Mouse (Mus musculus) limb, embryonic 15.5 days (tissue): Measurements from ENCODE around the gene Mvb12b. TPM values are rescaled to one million over a fixed set of nuclear protein-coding genes. Genes with fewer than 3 reads are reported as not detected.

ENCODE experiments used
- ATAC-seq: fragments of 200-750 bp; cut with Nextera tagmentation; 2 replicates; pipeline ENCODE4 v1.8.0; 2017; ENCODE audit warnings: low read depth, moderate TSS enrichment; ENCODE audit not compliant: insufficient number of reproducible peaks, low FRiP score, low TSS enrichment
- H3K27ac ChIP-seq: fragments of 300-500 bp; sonication (generic); 2 replicates; pipeline ENCODE4 v1.5.1; 2015; ENCODE audit warnings: moderate library complexity, mild to moderate bottlenecking, inconsistent platforms
- H3K27me3 ChIP-seq: fragments of 300-500 bp; sonication (generic); 2 replicates; pipeline ENCODE4 v1.6.1; 2015; ENCODE audit warnings: inconsistent platforms
- H3K36me3 ChIP-seq: fragments of 300-500 bp; sonication (generic); 2 replicates; pipeline ENCODE4 v1.6.1; 2015; ENCODE audit warnings: inconsistent platforms
- H3K4me1 ChIP-seq: fragments of 300-500 bp; sonication (generic); 2 replicates; pipeline ENCODE4 v1.6.1; 2015; ENCODE audit warnings: inconsistent platforms
- H3K4me2 ChIP-seq: fragments of 300-500 bp; sonication (generic); 2 replicates; pipeline ENCODE4 v1.6.1; 2015; ENCODE audit warnings: mild to moderate bottlenecking, inconsistent platforms
- H3K4me3 ChIP-seq: fragments of 300-500 bp; sonication (generic); 2 replicates; pipeline ENCODE4 v1.5.1; 2015; ENCODE audit warnings: mild to moderate bottlenecking, inconsistent platforms
- H3K9ac ChIP-seq: fragments of 300-500 bp; sonication (generic); 2 replicates; pipeline ENCODE4 v1.6.1; 2015; ENCODE audit warnings: inconsistent platforms
- H3K9me3 ChIP-seq: fragments of 300-500 bp; sonication (generic); 2 replicates; pipeline ENCODE4 v1.6.1; 2016; ENCODE audit warnings: inconsistent platforms
- WGBS: fragments of 180-500 bp; shearing (Covaris S2); methylation state at CpG from one replicate; pipeline ENCODE4 v1.1.7; 2015; 5-methylcytosine and 5-hydroxymethylcytosine counted together
- polyA plus RNA-seq: library from polyadenylated mRNA; unstranded; fragments of >200 nt; fragmentation: Nextera tagmentation; extraction: Ambion mirVana; gene quantifications from 2 replicates; pipeline ENCODE4 v1.2.1, GENCODE M21; 2015

The Mvb12b gene
- polyA plus RNA-seq, 1 experiment from 2014 or later, result 18.2 TPM

GRCm38 (mm10) chr2:33716878-33717277, 170.9 kb downstream of the Mvb12b start:
- no peak overlapping the region for H3K9ac ChIP-seq
- H3K9me3 ChIP-seq, result no peaks in the 10 kb centered on the region
- peak overlapping the region; percentile 87 for H3K27ac ChIP-seq
- WGBS, result 20% methylated on average over 15 of the region's 15 CpGs
- H3K4me3 ChIP-seq, result peak overlapping the region; percentile 30
- H3K4me2 ChIP-seq, result peak overlapping the region; percentile 45
- peaks cover 75% of the 10 kb centered on the region for H3K4me1 ChIP-seq
- no peaks in the 10 kb centered on the region for H3K36me3 ChIP-seq
- peaks cover 17% of the 10 kb centered on the region for H3K27me3 ChIP-seq
- ATAC-seq, result no peak

GRCm38 (mm10) chr2:33714932-33715331, 172.8 kb downstream of the Mvb12b start:
- ATAC-seq, result no peak
- no peak overlapping the region for H3K4me3 ChIP-seq
- H3K4me1 ChIP-seq, result peaks cover 64% of the 10 kb centered on the region
- H3K4me2 ChIP-seq, result 0 out of 2 replicates have a peak overlapping the region, but pooled peaks have one; percentile 12
- 40% methylated on average over 8 of the region's 8 CpGs for WGBS
- no peak overlapping the region for H3K9ac ChIP-seq
- no peaks in the 10 kb centered on the region for H3K36me3 ChIP-seq
- peaks cover 18% of the 10 kb centered on the region for H3K27me3 ChIP-seq
- peak overlapping the region; percentile 87 for H3K27ac ChIP-seq
- H3K9me3 ChIP-seq, result no peaks in the 10 kb centered on the region

GRCm38 (mm10) chr2:33713580-33714260, 174.0 kb downstream of the Mvb12b start:
- H3K4me3 ChIP-seq, result peak overlapping the region; percentile 3; the same call in 1 of the 2 replicates
- peak overlapping the region; percentile 19; the same call in 1 of the 2 replicates for H3K4me2 ChIP-seq
- no peaks in the 10 kb centered on the region for H3K36me3 ChIP-seq
- peaks cover 51% of the 10 kb centered on the region for H3K4me1 ChIP-seq
- WGBS, result 32% methylated on average over 12 of the region's 12 CpGs
- H3K27ac ChIP-seq, result peak overlapping the region; percentile 81
- H3K9ac ChIP-seq, result no peak overlapping the region
- no peaks in the 10 kb centered on the region for H3K9me3 ChIP-seq
- ATAC-seq, result no peak
- H3K27me3 ChIP-seq, result peaks cover 22% of the 10 kb centered on the region

- H3K27me3 ChIP-seq, result peaks cover 31% of the 10 kb centered on the region
- peak overlapping the region; percentile 81 for H3K27ac ChIP-seq
- H3K4me1 ChIP-seq, result peaks cover 49% of the 10 kb centered on the region
Observed at GRCm38 (mm10) chr2:33712811-33713210, 174.9 kb downstream of the Mvb12b start.

GRCm38 (mm10) chr2:33708831-33709230, 178.9 kb downstream of the Mvb12b start:
- WGBS, result 83% methylated on average over 8 of the region's 8 CpGs
- no peak for ATAC-seq
- peaks cover 35% of the 10 kb centered on the region for H3K4me1 ChIP-seq

More at GRCm38 (mm10) chr2:33712811-33713210, 174.9 kb downstream of the Mvb12b start:
- Histone ChIP-seq H3K4me2 (0 out of 2 replicates have a peak overlapping the region, but pooled peaks have one; percentile 5), H3K4me3 (no peak overlapping the region), H3K9me3 (no peaks in the 10 kb centered on the region), H3K36me3 (no peaks in the 10 kb centered on the region), H3K9ac (no peak overlapping the region)
- ATAC-seq, result no peak
- WGBS, result 30% methylated on average over 4 of the region's 4 CpGs

GRCm38 (mm10) chr2:33708096-33708495, 179.7 kb downstream of the Mvb12b start:
- Histone ChIP-seq H3K27ac (0 out of 2 replicates have a peak overlapping the region, but pooled peaks have one; percentile 11), H3K4me3 (no peak overlapping the region), H3K4me1 (peaks cover 33% of the 10 kb centered on the region), H3K36me3 (no peaks in the 10 kb centered on the region), H3K27me3 (peaks cover 37% of the 10 kb centered on the region), H3K9ac (no peak overlapping the region), H3K4me2 (no peak overlapping the region), H3K9me3 (no peaks in the 10 kb centered on the region)
- peak; percentile 30; the same call in 1 of the 2 replicates for ATAC-seq
- WGBS, result 30% methylated on average over 3 of the region's 3 CpGs

More at GRCm38 (mm10) chr2:33708831-33709230, 178.9 kb downstream of the Mvb12b start:
- H3K4me2 ChIP-seq, result no peak overlapping the region
- H3K9ac ChIP-seq, result no peak overlapping the region
- H3K36me3 ChIP-seq, result no peaks in the 10 kb centered on the region
- H3K4me3 ChIP-seq, result no peak overlapping the region
- H3K27ac ChIP-seq, result no peak overlapping the region
- no peaks in the 10 kb centered on the region for H3K9me3 ChIP-seq
- peaks cover 31% of the 10 kb centered on the region for H3K27me3 ChIP-seq

- Histone ChIP-seq H3K9me3 (no peaks in the 10 kb centered on the region), H3K27me3 (peaks cover 49% of the 10 kb centered on the region), H3K4me1 (peaks cover 45% of the 10 kb centered on the region), H3K4me2 (0 out of 2 replicates have a peak overlapping the region, but pooled peaks have one; percentile 19), H3K9ac (no peak overlapping the region), H3K36me3 (no peaks in the 10 kb centered on the region), H3K27ac (peak overlapping the region; percentile 34), H3K4me3 (no peak overlapping the region)
- ATAC-seq, result no peak
- 34% methylated on average over 9 of the region's 9 CpGs for WGBS
Observed at GRCm38 (mm10) chr2:33706403-33706802, 181.3 kb downstream of the Mvb12b start.

- peaks cover 51% of the 10 kb centered on the region for H3K4me1 ChIP-seq
- no peak for ATAC-seq
- H3K4me3 ChIP-seq, result no peak overlapping the region
- H3K9ac ChIP-seq, result no peak overlapping the region
- H3K27me3 ChIP-seq, result peaks cover 55% of the 10 kb centered on the region
- no peaks in the 10 kb centered on the region for H3K36me3 ChIP-seq
- H3K4me2 ChIP-seq, result no peak overlapping the region
- WGBS, result 30% methylated on average over 16 of the region's 16 CpGs
- H3K9me3 ChIP-seq, result no peaks in the 10 kb centered on the region
- peak overlapping the region; percentile 57; the same call in 1 of the 2 replicates for H3K27ac ChIP-seq
Observed at GRCm38 (mm10) chr2:33705687-33706320, 181.9 kb downstream of the Mvb12b start.

GRCm38 (mm10) chr2:33703286-33703685, 184.5 kb downstream of the Mvb12b start:
- 49% methylated on average over 5 of the region's 5 CpGs for WGBS
- H3K36me3 ChIP-seq, result no peaks in the 10 kb centered on the region
- peaks cover 50% of the 10 kb centered on the region for H3K27me3 ChIP-seq
- peaks cover 53% of the 10 kb centered on the region for H3K4me1 ChIP-seq
- H3K9ac ChIP-seq, result no peak overlapping the region
- H3K27ac ChIP-seq, result peak overlapping the region; percentile 48
- H3K4me3 ChIP-seq, result no peak overlapping the region
- H3K9me3 ChIP-seq, result no peaks in the 10 kb centered on the region
- no peak overlapping the region for H3K4me2 ChIP-seq
- ATAC-seq, result no peak

- ATAC-seq, result no peak
- peak overlapping the region; percentile 48 for H3K27ac ChIP-seq
- no peak overlapping the region for H3K9ac ChIP-seq
- 49% methylated on average over 5 of the region's 5 CpGs for WGBS
- H3K27me3 ChIP-seq, result peaks cover 44% of the 10 kb centered on the region
- H3K36me3 ChIP-seq, result no peaks in the 10 kb centered on the region
- no peaks in the 10 kb centered on the region for H3K9me3 ChIP-seq
- no peak overlapping the region for H3K4me3 ChIP-seq
- no peak overlapping the region for H3K4me2 ChIP-seq
- H3K4me1 ChIP-seq, result peaks cover 47% of the 10 kb centered on the region
Observed at GRCm38 (mm10) chr2:33702705-33703104, 185.0 kb downstream of the Mvb12b start.

- Histone ChIP-seq H3K9me3 (no peaks in the 10 kb centered on the region), H3K27me3 (peaks cover 39% of the 10 kb centered on the region), H3K4me2 (no peak overlapping the region), H3K9ac (no peak overlapping the region), H3K4me3 (no peak overlapping the region), H3K27ac (0 out of 2 replicates have a peak overlapping the region, but pooled peaks have one; percentile 35), H3K4me1 (peaks cover 43% of the 10 kb centered on the region), H3K36me3 (no peaks in the 10 kb centered on the region)
- 9% methylated on average over 7 of the region's 7 CpGs for WGBS
- no peak for ATAC-seq
Observed at GRCm38 (mm10) chr2:33701446-33701815, 186.3 kb downstream of the Mvb12b start.
